Mouse (Mus musculus) right cerebral cortex, postnatal 4 days (tissue): Measurements from ENCODE around the gene Dbi.

Source experiments
- DNase-seq: peaks from one replicate; pipeline ENCODE4 v3.0.0-alpha.2; 2022

The Dbi gene

DNA sequence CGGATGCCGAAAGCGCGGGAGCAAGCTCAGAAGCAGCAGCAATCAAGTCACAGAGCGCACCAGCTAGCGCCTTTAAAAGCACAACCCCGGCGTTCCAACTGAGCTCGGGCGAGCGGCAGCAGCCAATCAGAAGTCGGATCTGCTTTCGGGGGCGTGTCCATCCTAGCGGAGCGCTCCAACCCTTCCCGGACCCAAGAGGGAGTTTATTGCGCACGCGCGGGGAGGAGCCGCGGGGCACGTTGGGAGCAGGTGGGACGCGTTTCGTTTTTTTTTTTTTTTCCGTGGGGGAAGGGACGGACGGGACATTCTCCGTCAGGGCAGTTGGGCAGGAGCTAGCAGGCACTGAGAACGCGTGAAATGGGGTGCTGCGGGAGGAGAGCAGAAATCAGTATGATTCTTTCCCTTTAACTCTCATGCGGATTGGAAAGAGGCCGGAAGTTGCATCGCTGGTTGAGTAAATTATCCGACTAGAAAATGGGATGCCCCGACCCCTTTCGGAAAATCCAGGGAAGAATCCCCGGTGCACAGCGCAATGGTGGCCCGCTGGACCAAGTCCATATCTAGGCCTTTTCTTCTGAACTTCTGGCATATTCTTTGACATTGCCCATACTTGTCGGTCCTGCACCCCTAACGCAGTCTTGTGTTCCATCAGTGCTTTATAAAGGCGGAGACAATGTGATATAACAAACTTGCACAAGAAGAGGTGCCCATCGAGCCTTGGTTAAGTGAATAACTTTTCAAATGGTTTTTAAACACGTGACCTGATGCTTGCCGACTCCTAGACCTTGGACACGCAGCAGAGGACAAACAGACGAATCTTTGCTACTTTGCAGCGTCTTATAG is at the start of gene Dbi, which contains the start of gene 3110009E18Rik:
TSS of gene Dbi (minus strand) at position 110 of the 843 bp plus-strand sequence.
TSS of gene 3110009E18Rik (plus strand) at position 219 of the 843 bp plus-strand sequence.
- DNase-seq, result peak; percentile 97

DNA sequence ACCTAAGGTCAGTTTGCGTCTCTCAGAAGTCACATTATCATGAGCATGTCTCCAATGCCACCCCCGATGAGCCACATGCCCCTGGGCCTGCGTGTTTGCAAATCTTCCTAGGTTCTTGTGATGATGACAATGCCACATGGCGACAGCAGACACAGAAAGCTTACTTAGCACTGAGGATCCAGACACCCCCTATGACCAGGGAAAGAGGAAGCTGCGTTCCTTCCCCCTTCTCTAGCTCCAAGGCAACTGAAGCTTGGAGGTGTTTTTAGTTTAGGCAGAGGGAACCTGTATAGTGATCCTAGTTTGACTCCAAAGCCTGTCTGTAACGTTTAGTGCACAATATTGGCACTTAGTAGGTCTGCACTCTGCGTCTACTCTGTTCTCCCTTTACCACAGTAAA is 49.4 kb upstream of the Dbi start:
- no peak for DNase-seq

DNA sequence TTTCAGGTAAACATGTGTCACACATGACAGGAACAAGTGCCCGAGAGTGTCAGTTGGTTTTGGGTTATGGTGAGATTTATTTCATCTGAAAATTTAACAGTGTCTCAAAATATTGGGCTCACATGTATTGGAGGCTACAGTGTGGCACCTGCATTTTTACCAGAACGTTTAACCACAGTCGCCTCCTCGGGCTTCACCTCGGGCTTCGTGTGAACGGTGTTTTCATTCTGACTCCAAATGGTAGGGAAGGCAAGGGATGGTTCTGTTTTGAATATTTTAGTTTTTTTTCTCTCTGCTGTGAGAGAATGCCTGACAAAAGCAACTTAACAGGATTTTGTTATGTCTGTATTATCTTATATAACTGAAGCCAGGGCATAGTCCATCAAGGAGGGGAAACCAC is 47.8 kb upstream of the Dbi start:
- DNase-seq, result no peak

DNA sequence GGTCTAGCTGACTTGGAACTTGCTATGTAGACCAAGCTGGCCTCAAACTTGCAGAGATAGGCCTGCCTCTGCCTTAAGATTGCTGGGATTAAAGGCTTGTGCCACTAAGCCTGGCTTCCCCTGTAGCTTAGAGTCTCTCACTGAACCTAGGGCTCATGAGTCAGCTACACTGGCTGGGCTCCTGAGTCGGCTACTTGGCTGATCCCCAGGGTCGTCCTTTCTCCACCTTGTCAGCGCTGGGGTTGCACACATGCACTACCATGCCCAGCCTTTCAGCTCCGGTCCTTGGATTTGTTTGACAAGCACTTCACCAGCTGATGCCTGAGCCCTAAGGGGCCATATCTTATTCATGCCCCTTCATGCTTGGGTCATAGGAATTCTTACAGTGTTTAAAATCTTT is 47.1 kb upstream of the Dbi start:
- DNase-seq, result no peak

DNA sequence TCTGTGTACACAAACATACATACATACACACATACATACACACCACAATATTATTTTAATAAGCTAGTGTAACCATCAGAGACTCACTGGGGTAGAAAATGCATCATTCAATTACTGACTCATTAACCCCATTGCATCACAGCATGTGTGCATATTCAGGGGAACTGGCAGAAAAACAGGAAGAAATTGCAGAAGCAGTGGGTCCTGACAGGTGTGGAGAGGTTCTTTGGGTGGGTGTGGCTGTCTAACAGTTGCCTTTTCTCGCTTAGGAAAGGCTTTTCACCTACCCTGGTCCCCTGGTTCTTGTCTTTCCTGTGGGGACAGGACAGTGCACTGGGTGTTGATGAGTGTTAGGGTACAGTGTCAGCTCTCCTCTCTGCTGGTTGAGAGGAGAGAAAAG is 41.7 kb upstream of the Dbi start:
- no peak for DNase-seq

DNA sequence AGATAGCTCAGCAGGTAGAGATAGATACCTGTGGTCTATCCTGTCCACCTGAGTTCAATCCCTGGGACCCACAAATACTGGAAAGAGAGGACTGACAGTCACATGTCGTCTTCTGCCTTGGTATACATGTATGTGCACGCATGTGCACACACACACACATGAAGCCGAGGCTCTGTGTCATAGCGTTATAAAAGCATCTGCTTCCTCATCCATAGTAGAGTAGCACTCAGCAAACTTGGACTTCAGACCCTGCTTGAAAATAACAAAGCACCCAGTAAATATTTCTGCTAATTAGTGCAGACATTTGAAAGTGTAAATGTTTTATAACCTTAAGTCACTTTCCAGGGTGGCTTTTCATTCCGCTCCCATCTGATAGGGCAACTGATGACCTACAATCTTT is 40.6 kb upstream of the Dbi start:
- no peak for DNase-seq

DNA sequence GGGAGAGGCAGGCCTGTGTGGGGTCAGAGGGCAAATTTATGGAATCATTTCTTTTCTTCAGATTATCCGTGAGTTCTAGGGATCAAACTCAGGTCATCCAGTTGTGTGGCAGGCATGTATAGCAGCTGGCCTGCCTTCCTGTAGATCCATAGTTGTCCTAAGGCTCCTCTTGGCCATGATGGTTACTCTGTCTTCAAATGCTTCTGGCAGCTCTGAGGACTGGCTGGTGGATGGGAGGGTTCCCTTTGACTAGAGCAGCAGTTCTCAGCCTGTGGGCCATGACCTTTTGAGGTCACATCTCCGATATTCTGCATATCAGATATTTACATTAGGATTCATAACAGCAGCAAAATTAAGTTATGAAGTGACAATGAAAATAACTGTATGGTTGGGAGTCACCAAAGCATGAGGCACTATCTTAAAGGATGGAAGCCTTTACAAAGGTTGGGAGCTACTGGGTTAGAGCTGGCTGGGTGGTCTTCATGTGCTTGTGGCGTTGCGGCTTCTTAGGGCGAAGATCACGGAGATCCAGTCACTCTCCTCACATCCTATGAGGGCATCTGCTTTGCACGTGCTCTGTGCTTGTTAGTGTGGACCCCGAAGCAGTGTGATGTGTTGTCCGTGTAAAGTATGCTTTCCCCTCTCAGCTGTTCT is 37.7 kb upstream of the Dbi start:
- no peak for DNase-seq

DNA sequence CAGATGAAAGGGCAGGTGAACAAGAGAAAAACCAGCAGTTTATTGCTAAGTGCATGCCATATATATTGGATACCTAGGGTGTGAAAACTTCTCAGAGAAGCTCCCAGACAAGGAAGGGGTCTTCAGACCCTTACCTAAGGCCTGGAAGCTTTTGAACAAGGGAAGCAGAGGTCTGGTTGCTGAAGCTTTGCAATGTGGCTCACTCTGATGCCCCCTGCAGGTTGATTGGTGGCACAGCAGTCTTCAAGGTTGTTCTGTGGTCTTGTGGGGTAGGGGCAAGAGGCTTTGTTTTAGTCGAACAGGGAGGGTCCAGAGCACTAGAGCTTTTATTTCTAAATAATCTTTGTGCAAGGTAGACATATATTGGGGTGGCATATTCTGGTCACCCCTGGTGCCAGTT is 34.4 kb upstream of the Dbi start:
- DNase-seq, result no peak

DNA sequence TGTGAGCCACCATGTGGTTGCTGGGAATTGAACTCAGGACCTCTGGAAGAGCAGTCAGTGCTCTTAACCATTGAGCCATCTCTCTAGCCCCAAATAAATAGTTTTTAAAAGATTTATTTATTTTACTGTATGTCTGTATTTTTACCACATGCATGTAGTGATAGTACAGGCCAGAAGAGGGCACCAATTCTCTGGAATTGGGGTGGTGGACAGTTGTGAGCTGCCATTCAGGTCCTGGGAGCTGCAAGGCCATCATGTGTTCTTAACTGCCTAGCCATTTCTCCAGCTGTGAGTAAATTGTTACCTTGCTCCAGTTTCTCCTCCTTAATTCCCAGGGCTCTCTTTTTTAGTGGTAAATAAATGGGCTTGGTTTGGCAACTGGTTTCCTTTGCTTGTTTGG is 33.4 kb upstream of the Dbi start:
- peak; percentile 13 for DNase-seq

DNA sequence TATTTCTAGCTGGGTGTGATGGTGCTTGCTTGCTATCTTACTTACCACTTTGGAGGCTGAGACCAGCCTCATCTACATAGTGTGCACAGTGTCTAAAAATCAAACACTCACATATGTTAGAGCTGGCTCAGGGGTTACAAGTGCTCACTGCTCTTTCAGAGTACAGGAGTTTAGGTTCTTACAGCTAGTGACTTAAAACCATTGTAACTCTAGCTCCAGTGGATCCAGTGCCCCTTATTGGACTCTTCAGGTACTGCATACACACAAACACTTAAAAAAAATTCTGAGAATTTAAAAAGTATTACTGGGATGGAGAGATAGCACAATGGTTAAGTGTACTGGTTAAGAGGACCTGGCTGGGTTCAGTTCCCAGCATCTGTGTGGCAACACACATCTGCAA is 26.1 kb upstream of the Dbi start:
- DNase-seq, result no peak

DNA sequence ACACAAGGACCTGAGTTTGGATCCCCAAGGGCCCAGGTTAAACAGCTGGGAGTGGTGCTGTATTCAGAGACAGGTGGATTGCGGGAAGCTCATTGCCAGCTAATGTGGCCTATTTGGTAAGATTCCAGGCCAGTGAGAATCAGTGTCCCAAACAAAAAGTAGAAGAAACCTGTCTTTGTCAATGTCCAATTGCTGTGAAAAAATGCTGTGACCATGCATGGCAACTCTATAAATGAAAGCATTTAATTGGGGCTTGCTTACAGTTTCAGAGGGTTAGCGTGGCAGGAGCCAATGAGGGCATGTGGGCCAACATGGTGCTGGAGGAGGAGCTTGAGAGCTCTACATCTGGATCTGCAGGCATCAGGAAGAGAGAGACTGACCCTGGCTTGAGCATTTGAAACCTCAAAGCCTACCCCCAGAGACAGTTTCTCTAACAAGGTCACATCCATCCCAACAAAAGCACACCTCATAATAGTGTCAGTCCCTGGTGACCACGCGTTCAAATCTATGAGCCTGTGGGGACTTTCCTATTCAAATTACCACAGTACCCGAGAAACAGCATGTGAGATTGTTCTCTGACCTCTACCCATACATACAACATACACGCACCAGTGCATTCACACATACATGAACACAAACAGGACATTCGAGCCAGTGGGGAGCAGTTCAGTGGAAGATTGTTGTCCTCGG is 24.8 kb upstream of the Dbi start:
- no peak for DNase-seq

DNA sequence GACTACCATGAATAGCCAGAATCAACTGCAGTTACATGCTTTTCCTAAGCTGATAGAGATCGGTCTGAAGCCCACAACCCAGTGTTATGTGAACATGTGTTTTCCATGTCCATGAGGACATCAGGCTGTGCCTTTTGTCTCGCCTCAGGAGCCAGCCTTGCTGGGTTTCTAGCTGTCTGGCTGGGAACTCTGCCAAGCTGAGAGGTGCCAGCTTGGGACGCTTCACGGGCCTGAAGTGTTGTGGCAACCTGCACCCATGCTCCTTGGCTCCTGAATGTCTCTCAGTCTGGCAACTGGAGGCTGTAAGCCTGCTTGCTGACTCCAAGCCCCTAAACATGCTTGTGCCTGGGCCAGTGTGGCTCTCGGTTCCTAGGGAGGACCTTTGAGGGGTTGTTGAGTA is 21.7 kb upstream of the Dbi start:
- DNase-seq, result peak; percentile 20

DNA sequence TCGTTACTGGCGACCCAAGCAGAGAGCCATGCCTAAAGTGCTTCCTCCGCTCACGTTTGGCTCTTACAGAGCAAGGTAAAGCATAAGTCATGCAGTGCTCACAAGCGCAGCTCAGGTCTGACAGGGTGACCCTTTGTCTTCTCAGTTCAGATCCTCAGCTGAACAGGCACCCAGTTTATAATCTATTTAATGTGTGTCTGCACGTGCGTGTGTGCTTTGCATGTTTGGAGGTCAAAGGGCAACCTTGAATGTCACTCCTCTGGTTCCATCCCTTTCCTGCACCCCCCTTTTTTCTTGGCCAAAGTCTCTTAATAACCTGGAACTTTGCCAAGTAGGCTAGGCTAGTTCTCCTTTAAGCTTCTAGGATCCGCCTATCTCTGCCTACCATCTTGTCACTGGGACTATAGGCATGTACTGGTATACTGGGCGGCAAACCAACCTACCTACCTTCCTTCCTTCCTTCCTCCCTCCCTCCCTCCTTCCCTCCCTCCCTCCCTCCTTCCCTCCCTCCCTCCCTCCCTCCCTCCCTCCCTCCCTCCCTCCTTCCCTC is 19.3 kb upstream of the Dbi start:
- DNase-seq, result no peak

DNA sequence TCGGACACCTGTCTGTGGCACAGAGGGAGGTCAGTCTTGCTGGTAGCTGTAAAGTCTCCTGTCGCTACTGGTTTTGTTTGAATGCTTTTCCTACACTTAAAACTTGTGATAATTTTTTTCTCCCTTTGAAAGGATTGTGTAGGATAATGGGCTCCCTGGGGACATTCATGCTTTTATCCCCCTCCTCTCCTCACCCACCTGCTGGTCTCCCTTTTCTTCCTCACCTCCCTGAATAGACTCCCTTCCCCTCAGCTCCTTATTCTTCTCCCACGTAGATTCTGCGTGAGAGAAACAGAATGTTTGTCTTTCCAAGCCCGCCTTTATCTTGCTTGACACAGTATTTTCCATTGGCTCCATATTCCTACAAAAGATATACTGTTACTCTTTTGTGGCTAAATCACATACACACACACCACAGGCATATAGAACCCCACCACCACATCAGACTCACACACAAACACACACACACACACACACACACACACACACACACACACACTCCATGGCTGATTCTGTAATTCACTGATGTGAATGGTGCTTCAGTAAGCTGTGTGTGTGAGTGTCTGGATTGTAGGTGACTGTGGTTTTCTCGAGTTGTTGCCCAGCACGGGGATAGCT is 18.2 kb upstream of the Dbi start:
- no peak for DNase-seq

DNA sequence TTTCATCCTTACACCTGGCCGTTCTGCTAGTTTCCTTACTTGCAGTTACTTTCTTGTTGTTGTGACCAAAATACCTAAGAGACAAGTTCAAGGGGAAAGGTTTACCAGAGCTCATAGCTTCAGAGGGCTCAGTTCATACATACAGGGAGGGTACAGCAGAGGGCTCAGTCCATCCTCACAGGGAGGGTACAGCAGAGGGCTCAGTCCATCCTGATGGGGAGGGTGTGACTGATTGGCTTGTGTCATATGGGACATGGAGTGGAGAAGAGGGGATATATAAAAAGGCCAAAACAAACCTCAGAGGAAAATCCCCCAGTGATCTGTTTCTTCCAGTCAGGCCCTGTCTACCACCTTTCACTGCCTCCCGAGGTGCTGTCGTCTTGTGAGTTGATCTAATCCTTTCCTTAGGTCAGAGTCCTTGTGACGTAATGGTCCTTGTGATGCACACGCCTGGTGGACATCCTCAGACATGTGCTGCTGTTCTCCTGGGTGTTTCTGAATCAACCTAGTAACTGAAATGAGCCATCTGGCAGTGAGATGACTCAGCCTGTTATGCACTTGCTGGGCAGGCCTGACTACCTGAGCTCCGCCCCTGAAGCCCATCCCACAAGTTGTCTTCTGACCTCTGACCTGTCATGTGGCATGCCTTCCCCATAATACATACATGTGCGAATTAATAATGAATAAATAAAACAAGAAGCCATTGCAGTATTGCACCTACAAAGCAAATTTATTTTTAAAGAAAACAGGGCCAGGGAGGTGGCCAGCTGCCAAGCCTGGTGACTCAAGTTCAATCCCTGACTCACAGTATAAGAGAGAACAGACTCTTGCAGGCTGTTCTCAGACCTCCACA is 15.3 kb upstream of the Dbi start:
- DNase-seq, result no peak

DNA sequence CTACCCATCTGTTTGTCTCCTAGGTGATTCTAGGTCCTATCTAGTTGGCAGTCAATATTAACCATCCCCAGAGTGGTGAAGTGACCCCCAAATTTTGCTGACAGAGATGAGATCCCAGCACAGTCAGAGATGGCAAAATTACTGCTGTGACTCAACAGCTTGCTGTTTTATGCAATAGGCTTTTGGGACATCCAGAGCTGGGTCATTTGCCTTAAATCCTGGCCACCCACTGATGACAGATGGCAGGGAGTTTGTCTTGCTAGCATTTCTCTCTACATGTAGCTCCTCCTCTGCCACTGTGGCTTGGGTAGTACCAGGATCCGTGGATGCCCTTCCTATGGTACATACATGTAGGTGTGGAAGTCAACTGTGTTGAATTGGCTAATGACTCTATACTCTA is 11.5 kb upstream of the Dbi start:
- DNase-seq, result no peak

DNA sequence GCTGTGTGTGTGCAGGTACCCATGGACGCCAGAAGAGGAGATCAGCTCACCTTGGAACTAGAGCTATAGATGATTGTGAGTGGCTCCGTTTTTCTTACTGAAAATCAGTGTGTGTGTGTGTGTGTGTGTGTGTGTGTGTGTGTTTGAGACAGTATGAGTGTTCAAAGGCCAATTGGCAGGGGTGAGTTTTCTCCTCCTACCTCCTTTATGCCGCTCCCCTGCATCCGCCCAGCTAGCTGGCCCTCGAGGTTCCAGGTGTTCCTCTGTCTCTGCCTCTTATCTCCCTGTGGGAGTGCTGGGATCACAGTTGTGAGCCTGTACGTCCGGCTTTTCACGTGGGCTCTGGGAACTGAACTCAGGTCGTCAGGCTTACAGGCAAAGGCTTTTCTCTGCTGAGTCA is 5.4 kb upstream of the Dbi start:
- DNase-seq, result no peak

DNA sequence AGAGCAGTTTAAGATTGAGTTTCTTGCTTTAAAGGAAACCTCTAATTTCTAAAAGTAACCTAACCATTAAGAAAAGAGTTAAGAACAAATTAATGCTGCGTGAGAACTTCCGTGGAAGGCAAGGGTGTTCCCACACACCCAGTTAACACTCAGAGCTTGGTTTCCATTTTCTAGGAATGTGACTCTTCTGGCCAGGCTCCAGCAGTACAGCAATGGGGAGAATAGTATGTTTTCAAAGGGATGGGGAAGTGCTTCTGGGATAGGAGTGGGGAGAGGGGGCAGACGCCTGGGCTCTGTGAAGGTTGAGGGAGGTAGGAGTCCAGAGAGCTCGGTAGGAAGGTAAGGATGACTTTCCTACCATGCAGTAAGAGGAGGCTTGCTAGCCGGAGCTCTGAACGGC is 4.6 kb upstream of the Dbi start:
- no peak for DNase-seq

DNA sequence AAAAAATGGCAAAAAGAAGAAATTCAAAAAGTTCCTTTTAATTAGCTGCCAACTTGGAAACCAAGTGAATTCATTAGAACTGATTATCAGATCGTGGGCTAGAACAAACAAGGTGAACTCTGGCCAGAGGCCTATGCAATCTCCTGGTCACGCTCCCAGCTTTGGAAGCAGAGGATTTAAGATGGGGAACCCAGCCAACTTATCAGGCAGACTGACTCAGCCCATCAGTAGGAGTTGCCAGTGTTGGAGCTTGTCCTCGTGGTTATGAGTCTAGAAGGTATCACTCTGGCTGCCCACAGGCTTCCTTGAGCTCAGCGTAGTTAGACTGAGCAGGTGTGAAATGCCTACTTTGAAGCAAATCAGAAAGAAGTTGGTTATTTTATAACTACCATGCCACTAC is 4.0 kb upstream of the Dbi start:
- DNase-seq, result no peak

DNA sequence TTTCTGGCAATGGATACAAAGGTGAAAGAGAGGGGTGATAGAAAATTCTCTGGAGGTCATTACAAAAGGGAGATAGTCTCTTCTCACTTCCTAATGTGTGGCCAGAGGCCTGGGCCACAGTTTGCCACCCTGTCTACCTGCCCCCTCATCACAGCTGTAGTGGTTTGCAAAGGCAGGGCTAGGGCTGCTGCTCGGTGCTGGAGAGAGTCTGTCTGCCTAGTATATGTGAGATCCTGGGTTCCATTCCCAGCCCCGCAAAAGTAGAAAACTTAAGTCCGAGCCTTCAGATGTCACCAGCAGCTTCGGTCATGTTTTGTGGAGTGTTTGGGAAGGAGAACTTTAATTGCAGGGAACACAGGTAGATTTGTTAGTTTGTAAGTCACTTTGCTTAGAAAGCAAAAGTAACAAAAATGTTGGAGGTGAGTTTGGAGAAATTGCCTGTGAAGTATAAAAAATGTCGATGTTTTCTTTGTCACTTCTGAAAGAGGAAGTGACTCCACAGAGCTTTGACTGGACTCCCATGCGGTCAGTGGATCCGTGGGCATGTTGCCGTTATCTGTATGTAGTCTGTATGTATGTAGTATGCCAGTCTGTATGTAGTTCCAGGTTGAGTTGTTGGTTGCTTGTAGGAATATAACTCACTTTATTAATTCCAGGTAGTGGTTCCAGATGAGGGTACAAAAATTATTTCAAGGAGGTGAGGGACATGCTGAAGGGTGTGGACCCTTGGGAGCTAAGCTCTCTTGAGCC is 1.9 kb upstream of the Dbi start:
- DNase-seq, result no peak

DNA sequence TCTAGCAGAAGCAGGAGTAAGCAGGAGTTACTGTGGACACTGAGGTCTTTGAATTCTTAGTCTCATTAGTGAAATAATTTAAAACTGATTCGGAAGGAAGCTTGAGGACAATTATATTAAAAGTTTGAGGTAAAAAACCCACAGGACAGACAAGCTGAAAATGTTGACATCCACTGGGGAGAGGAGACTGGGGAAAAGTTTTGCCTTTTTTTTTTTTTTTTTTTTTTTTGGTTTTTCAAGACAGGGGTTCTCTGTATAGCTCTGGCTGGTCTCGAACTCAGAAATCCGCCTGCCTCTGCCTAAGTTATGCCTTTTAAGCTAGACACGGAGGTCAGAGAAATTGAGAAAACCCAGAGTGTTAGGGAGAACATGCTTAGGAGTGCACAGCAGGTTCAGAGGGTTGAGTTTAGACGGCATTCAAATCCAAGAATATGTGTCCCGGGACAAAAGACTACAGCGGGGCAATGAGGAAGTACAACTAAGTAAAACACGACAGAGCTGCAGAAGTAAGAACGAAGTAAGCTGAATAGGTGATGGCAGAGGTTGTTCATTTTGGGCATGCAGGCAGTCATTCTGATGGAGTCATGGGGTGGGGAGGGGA is 1.2 kb upstream of the Dbi start:
- DNase-seq, result no peak
